Mouse (Mus musculus): Measurements from ENCODE around the gene Sema3a. TPM values are rescaled to one million over a fixed set of nuclear protein-coding genes. Genes with fewer than 3 reads are reported as not detected.
"Not testable (repeated sequence)": the region's sequence is repeated elsewhere in the genome, so short reads cannot be mapped to it uniquely, and the experiment has no call there.

Sema3a gene
- total RNA-seq, 2 experiments from 2014 or later, result 36.5 to 38.5 TPM

DNA sequence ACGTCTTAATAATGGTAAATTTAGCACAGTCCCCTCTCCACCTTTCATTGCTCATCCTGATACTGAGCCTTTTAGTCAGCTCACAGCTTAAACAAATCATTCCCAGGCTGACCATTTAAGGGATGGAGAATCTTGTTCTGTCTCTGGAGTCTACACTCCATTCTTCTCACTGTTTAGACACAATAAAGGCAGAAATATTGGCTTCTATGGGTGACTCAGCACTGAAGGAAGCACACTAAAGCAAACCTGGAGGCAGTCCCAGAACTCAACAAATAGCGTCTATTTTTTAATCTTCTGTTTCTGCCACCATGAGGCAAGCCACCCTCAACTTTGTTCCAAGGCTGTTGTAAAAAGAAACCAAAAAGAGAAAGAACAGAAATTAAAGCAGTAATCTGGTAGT is 374.6 kb downstream of the Sema3a start:
- intact Hi-C loops (cut with DNase I), result no loop called here
- DNase-seq (ENCODE audit: extremely low spot score in 1 of 2, low spot score in 2 of 2), result peak in 1 of 2 experiments; percentile 17

DNA sequence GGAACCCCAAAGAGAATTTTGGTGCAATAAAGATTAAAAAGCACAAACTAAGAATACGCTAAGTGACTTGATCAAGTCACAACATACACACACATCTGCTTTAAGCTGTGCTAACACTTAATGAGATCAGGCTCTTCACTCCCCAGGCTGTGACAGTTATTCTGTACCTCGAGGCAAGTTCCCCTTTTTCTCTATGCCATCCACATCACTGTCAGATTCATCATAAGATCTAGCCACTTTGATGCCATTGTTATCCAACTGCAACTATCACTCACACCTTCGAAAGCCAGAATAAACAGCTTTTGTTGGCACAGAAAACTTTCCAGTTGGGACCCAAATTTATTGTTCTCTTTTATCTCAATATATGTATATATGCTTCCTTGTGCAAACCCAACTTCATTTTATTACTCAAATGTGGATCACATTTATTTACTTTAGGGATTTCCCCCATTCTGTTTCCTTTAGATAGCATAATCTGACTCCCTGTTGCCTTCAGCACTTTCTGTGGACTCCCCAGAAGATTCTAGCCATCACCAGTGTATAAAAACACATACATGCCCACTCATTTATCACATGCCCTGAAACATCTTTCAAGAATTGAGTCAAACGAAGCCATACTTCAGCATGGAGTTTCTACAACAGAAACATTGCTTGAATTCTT is 380.8 kb downstream of the Sema3a start:
- DNase-seq (ENCODE audit: extremely low spot score in 1 of 2, low spot score in 2 of 2), result no peak
- intact Hi-C loops (cut with DNase I), result no loop called here

DNA sequence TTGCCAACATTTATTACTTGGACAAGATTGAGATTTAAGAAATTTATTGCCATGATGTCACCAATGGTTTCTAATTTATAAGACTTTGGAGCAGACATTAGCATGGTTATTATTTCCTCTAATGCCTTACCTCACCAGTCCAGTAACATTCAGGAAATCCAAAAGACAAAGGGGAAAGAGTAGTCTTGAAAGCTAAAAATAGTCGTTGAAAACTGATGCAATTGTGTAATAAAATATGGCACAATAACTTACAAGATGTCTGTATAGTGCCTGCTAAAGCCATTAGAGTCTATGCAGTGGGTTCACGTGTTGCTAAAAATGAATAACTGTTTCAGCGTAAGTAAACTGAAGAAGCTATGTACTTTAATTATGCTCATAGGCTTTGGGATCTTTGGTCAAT is 383.9 kb downstream of the Sema3a start:
- no peak for DNase-seq (ENCODE audit: extremely low spot score in 1 of 2, low spot score in 2 of 2)
- intact Hi-C loops (cut with DNase I), result no loop called here

DNA sequence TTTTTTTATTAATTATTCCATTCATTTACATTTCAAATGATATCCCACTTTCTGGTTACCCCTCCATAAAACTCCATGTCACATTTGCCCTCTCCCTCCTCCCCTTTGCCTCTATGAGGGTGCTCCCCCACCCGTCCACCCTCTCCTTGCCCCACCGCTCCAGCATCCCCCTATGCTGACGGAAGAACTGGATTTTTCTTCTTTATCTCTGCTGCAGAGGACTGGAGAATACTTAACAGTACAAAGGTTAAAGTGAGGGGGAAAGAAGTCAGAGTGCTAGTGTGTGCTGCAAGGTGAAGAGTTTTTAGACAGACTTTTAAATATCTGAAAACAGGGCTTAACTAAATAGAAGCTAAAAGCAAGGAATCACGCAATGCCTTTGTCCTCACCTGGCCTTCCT is 391.8 kb downstream of the Sema3a start:
- no peak for DNase-seq (ENCODE audit: extremely low spot score in 1 of 2, low spot score in 2 of 2)
- intact Hi-C loops (cut with DNase I), result no loop called here

DNA sequence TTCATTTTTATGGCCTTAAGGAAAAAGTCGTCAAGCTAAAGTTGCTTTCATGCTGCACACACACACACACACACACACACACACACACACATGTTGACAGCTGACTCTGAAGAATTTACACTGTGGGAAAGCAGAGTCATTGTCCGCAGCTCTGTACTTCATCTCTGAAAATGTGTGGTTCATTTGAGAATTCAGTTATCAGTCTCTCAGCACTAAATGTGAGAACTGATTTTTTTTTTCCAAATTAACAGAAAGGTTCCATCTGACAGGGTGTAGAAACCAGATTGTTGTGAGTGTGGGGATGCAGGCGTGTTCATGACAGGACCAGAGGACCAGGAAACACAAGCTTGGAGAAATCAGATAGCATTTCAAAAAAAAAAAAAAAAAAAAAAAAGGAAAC is 400.4 kb downstream of the Sema3a start:
- DNase-seq (ENCODE audit: extremely low spot score in 1 of 2, low spot score in 2 of 2), result no peak
- intact Hi-C loops (cut with DNase I), result no loop called here

DNA sequence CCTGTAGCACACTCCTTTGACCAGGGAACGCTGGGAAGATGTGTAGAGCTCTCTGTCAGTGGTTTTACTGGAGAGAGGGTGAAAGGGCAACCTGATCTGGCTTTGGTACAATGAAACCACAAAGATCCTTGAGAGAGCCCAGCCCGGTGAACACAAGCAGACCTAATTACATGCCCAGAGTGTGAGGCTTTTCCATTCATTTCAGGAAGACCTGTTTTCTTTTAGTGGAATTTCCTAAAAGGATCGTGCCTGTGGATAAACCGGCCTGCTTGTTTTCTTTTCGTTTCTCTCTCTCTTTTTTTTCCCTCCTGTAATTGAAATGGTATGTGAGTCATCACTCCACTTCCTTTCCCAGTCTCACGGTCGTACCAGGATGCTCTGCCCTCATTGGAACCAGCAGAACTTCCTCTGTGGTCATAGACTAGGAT is 401.8 kb downstream of the Sema3a start:
- intact Hi-C loops (cut with DNase I), result no loop called here
- peak in 1 of 2 experiments; percentile 15 for DNase-seq (ENCODE audit: extremely low spot score in 1 of 2, low spot score in 2 of 2)

DNA sequence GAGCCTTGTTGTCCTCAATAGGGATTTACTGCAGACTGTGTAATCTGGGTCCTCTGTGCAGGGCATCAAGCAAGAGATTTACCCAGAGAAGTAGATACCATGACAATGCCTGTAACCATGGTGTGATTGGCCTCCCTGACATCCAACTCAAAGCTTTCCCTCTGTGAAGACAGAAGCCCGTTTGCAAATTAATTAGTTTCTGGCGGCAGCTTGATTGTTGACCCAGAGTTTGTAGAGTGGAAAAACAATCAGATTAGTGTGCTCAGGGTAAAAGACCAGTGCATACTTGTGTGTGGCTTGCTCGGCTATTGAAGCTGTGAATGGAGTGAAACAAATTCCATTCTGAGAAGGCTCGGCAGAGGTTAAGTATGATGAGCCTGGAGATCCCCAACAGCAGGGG is 404.0 kb downstream of the Sema3a start:
- intact Hi-C loops (cut with DNase I), result no loop called here
- DNase-seq (ENCODE audit: extremely low spot score in 1 of 2, low spot score in 2 of 2), result no peak

DNA sequence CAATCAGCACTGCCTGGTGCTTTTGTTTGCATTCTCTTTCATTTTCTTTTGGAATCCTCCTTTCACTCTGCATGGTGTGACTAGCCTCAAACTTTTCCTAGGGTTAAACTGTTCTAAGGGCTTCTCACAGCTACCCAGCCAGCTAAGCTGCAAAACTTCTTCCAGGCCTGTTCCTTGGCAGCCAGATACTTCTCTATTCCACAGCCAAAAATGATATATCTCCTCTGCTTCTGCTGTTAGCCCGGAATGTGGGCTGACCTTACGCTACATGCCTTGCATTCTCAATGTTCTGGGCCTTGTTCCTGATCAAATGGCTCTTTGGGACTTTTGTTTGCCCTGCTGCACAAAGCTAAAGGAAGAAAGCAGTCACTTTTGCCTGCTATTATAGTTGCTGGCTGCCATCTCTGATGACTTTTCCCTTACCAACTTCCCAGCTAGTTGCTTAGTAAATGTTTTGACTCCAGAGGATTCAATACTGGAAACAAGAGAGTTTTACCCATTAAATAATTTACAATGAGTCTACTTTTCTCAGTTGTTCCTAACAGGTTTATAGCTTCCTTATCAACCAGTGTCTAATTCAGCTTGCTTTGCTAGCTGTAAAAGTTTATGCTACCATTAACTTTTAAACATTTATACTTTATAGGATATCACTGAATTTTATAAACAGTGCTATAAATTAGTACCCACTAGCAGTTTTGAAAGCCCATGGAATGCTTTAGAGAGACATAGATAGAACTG is 422.4 kb downstream of the Sema3a start:
- intact Hi-C loops (cut with DNase I), result no loop called here
- peak in 1 of 2 experiments; percentile 24 for DNase-seq (ENCODE audit: extremely low spot score in 1 of 2, low spot score in 2 of 2)

DNA sequence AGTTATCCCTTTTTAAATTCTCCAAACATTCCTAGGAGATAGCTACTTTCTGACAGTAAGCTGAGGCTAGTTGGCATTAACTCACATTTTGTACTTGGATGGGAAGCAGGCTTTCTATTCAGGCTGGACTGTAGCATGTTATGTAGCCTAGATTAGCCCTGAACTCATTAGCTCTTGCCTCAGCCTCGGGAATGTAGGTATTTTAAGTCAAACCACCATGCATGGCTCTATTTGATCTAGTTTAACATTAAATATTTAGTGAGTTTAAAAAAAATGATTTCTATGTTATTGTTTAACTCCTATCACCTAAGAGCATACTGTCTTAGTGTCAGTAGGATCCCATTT is 423.0 kb downstream of the Sema3a start:
- intact Hi-C loops (cut with DNase I), result no loop called here
- DNase-seq (ENCODE audit: extremely low spot score in 1 of 2, low spot score in 2 of 2), result no peak

DNA sequence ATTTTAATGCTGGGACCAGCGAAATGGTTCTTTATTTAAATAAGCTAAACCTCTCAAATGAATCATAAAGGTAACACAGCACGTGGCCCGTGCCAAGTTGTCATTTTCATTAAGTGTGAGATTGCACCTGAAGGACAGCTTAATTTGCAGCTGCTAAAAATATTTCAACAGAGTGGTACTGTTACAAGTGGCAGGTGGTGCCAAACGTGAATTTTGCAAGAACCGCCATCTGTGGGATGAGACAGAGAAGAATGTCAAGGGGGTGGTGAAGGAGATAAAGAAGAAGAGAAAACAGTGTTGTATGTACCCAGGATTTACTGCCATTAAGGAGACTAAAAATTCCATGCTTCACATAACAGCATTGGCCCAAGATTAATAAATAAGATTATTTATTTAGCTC is 423.9 kb downstream of the Sema3a start:
- no peak for DNase-seq (ENCODE audit: extremely low spot score in 1 of 2, low spot score in 2 of 2)
- intact Hi-C loops (cut with DNase I), result no loop called here

DNA sequence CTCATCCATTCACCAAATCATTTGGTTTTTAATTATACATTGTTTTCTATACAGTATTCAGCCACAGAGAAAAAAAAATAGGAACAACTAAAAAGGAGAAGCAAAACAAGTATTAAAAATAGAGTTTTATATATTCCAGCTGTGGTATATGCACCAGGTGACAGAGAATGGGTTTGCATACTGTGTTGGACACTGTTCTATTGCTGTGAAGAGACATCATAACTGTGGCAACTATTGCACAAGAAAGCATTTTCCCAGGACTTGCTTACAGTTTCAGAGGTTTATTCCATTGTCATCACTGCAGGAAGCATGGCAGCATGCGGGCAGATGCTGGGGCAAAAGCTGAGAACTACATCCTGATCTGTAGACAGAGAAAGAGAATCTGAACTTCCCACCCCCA is 425.7 kb downstream of the Sema3a start:
- intact Hi-C loops (cut with DNase I), result no loop called here
- no peak for DNase-seq (ENCODE audit: extremely low spot score in 1 of 2, low spot score in 2 of 2)

DNA sequence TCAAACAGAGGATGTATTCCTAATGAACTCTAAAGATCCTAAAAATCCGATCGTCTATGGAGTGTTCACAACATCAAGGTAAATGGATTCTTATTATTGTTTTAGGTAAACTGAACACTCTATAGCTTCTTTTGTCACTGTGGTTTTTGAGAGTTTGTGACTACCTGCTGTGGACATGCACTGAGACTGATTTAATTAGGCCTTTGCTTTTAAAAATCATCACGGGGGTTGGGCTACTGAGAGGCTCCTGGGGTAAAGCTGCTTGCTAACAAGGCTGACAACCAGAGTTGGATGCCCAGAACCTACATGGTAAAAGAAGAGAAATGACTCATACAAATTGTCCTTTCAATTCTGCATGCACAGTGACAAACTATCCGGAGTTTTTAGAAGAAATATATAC is 432.0 kb downstream of the Sema3a start:
- intact Hi-C loops (cut with DNase I), result no loop called here
- DNase-seq (ENCODE audit: extremely low spot score in 1 of 2, low spot score in 2 of 2), result no peak

DNA sequence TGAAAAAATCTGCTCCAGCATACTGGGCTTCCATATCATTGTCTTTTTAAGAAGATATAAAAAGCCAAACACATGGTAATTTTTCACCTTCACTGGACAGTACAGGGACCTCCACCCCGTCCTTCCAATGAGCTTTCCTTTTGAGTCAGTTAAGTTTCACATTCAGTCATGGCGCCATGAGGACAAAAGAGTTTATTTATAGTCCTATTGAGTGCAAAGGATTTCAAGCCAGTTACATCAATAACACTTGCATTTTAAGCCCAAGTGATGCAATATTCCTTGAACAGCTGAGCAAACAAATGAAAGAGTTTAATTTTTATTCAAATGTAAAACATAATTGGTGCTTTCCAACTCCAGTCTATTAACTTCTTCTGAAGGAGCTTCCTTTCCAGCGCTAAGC is 448.7 kb downstream of the Sema3a start:
- no peak for DNase-seq (ENCODE audit: extremely low spot score in 1 of 2, low spot score in 2 of 2)
- intact Hi-C loops (cut with DNase I), result no loop called here

DNA sequence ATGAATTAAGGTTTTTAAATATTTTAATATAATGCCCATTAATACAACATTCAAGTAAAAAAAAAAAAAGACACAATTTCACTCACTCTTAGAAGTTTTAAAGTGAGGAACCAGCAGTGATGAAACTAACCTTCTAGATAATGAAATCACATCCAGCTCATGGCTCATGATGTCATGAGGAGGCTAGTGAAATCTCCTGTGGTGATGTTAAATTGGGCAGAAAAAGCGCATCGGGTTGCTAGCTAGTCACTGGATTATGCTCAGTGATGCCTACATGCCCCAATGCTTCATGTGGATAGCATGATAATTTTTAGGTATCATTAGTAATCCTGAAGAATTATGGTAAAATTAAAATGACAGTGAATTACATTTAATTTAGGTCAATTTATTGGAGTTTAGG is 453.9 kb downstream of the Sema3a start:
- no peak for DNase-seq (ENCODE audit: extremely low spot score in 1 of 2, low spot score in 2 of 2)
- intact Hi-C loops (cut with DNase I), result no loop called here

DNA sequence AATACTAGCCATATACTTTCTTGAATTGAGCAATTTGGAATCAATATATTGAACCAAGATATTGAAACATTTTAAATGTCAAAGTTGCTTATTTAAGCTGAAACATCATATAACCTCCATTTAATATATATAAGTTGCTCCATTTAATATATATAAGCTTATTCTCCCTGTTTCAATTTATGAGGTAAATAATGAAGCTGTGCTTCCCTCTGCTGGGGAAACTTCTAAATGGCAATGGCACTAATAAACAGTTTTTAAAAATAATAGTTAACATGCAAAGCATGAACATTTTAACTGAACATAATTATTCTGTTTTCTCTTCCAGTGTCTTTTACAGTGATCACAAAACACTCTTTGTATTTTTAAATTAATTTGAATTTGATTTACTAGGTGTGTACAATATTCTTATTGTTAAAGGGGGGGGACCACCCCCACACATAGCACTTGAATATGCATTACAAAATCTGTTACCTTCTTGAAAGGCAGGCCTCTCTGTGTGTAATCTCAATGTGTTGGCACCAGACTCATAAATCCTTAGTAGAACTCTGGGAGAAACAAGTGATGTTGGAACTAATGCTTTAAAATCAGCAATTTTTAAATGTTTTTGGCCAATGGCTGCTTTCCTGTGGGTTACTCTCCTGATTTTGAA is 460.5 kb downstream of the Sema3a start:
- no peak for DNase-seq (ENCODE audit: extremely low spot score in 1 of 2, low spot score in 2 of 2)
- intact Hi-C loops (cut with DNase I), result loop anchor here (5.0 kb wide), 2 partner anchors 183 to 1023 kb away; no protein-coding TSS in a partner anchor

DNA sequence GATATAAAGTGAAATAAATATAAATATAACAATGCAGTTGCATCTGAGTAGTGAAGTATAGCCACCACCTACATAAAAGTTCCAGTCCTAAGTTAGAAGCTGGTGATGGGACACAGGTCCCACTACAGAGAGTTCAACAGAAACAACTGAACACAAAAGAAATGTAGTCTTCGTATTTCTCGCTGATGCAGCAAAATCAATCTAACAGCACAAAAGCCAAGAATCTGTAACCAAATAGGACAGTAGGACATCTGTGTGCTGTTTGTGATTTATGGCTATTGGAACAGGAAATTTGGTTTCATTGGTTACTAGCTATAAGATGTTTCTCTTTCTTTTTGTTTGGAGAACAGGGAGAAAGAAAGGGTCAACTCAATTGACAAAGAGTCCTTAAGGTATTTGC is 469.2 kb downstream of the Sema3a start:
- intact Hi-C loops (cut with DNase I), result no loop called here
- no peak for DNase-seq (ENCODE audit: extremely low spot score in 1 of 2, low spot score in 2 of 2)

DNA sequence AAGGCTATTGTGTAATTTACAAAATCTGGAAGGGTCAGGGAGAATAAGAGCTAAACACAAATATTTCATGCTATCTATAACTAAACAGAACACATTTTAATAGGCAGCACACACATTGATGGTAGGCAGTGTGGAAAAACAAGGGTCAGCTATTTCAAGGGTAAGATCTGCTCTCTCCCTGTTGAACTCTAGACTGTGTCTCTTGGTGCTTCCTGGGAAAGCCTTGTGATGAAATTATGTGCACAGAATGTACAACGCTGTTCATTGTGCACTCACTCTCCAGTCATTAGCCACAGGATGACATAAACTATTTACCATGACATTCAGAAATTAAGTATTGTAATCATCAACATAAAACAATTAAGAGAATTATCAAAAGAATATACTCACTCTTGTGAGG is 486.4 kb downstream of the Sema3a start:
- no peak for DNase-seq (ENCODE audit: extremely low spot score in 1 of 2, low spot score in 2 of 2)
- intact Hi-C loops (cut with DNase I), result no loop called here

DNA sequence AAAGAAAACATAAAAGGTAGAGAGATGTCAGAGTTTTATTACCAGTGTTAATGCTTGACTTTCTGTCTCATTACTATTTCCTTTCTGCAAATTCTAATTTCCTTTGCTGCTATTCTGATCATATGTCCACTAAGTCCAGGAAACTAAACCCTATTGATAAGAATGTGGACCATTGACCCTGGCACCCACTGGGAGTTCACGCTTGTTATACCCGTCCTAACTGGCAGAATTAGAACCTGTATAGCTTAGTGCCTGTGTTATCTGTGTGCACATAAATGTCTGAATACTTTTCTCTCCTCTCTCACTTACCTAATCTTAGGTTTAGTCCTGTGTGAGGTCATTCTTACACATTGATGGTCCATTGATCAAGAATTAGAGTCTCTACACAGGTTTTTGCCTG is 486.9 kb downstream of the Sema3a start:
- intact Hi-C loops (cut with DNase I), result no loop called here

DNA sequence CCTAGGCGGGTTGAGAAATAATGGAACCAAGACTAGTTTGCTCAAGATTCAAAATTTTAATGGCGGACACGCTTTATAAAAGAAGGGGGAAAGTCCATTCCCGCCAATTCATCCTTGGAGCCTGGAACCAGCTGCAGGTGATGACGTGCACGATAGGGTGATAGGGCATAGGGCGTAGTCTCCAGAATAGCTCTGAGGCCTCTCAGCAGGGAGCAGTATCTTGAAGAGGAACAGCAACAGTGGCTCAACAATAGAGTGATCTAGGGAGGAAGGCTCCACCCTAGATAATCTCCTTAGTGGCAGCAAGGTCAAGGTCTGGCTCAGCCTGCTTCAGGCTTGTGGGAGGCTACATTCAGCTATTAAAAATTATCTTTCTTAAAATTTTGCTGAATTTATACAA is 489.4 kb downstream of the Sema3a start:
- intact Hi-C loops (cut with DNase I); DNase-seq (ENCODE audit: extremely low spot score in 1 of 2, low spot score in 2 of 2): not testable (repeated sequence)

More for the DNA sequence above, 486.9 kb downstream of the Sema3a start:
- DNase-seq (ENCODE audit: extremely low spot score in 1 of 2, low spot score in 2 of 2), result no peak

DNA sequence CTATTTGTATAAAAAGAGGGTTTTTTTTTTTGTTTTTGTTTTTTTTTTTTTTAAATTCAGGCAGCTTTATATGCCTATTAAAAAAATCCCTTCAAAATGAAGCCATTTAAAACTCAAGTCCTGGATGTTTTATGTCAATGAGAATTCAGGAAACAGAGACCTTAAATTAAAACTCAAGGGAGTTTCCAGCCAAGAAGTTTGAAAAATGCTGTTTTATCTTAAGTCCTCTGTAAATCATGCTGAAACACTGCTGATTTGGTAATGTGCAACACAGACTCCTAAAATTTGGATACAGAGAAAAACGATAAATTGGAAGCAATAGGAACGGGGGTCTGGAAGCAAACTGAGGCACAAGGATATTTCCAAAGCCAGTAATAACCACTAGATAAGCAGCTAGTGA is 490.7 kb downstream of the Sema3a start:
- intact Hi-C loops (cut with DNase I), result no loop called here
- no peak for DNase-seq (ENCODE audit: extremely low spot score in 1 of 2, low spot score in 2 of 2)
